Mouse (Mus musculus): ENCODE data around the gene Pitx3. TPM values are rescaled to one million over a fixed set of nuclear protein-coding genes. Genes with fewer than 3 reads are reported as not detected.

Gene Pitx3
- polyA plus RNA-seq, 1 experiment = 0.24 TPM

- no peak for DNase-seq
- Histone ChIP-seq H3K4me1 (replicated peaks; ENCODE audit: control insufficient read depth, insufficient read depth, low read length) (no peaks in the 10 kb centered on the region), H3K36me3 (ENCODE audit: control insufficient read depth, insufficient read depth, low read length) (no peaks in the 10 kb centered on the region), H3K27me3 (ENCODE audit: control insufficient read depth, insufficient read depth, low read length) (no peaks in the 10 kb centered on the region), H3K4me3 (ENCODE audit: control insufficient read depth, insufficient read depth, low read length) (no peak overlapping the region), H3K27ac (ENCODE audit: control insufficient read depth, insufficient read depth, low read length) (no peak overlapping the region)
- WGBS = 91% methylated on average over 2 of the region's 2 CpGs
- TF ChIP-seq POLR2A (IDR thresholded peaks at IDR 0.05; ENCODE audit: control insufficient read depth, extremely low read depth, insufficient read depth, low read length, poor library complexity) (no peak), CTCF (IDR thresholded peaks at IDR 0.05; ENCODE audit: borderline replicate concordance, control insufficient read depth, extremely low read depth, insufficient read depth, low read length, poor library complexity) (no peak)
Observed at GRCm38 (mm10) chr19:46104187-46104557, 44.0 kb downstream of the Pitx3 start.

GRCm38 (mm10) chr19:46103437-46104186 lies 44.5 kb downstream of the Pitx3 start:
- Histone ChIP-seq H3K36me3 (ENCODE audit: control insufficient read depth, insufficient read depth, low read length) (no peaks in the 10 kb centered on the region), H3K27me3 (ENCODE audit: control insufficient read depth, insufficient read depth, low read length) (no peaks in the 10 kb centered on the region), H3K4me3 (ENCODE audit: control insufficient read depth, insufficient read depth, low read length) (no peak overlapping the region), H3K27ac (ENCODE audit: control insufficient read depth, insufficient read depth, low read length) (no peak overlapping the region), H3K4me1 (replicated peaks; ENCODE audit: control insufficient read depth, insufficient read depth, low read length) (no peaks in the 10 kb centered on the region)
- no peak for DNase-seq
- TF ChIP-seq CTCF (IDR thresholded peaks at IDR 0.05; ENCODE audit: borderline replicate concordance, control insufficient read depth, extremely low read depth, insufficient read depth, low read length, poor library complexity) (no peak), POLR2A (IDR thresholded peaks at IDR 0.05; ENCODE audit: control insufficient read depth, extremely low read depth, insufficient read depth, low read length, poor library complexity) (no peak)
- WGBS = 88% methylated on average over 6 of the region's 6 CpGs

- Histone ChIP-seq H3K4me1 (replicated peaks; ENCODE audit: control insufficient read depth, insufficient read depth, low read length) (no peaks in the 10 kb centered on the region), H3K27me3 (ENCODE audit: control insufficient read depth, insufficient read depth, low read length) (no peaks in the 10 kb centered on the region), H3K27ac (ENCODE audit: control insufficient read depth, insufficient read depth, low read length) (no peak overlapping the region), H3K36me3 (ENCODE audit: control insufficient read depth, insufficient read depth, low read length) (no peaks in the 10 kb centered on the region), H3K4me3 (ENCODE audit: control insufficient read depth, insufficient read depth, low read length) (no peak overlapping the region)
- TF ChIP-seq POLR2A (IDR thresholded peaks at IDR 0.05; ENCODE audit: control insufficient read depth, extremely low read depth, insufficient read depth, low read length, poor library complexity) (no peak), CTCF (IDR thresholded peaks at IDR 0.05; ENCODE audit: borderline replicate concordance, control insufficient read depth, extremely low read depth, insufficient read depth, low read length, poor library complexity) (no peak)
- DNase-seq = no peak
- WGBS = 98% methylated on average over 3 of the region's 3 CpGs
Observed at GRCm38 (mm10) chr19:46099561-46099960, 48.6 kb downstream of the Pitx3 start.

- WGBS = 90% methylated on average over 5 of the region's 5 CpGs
- H3K27me3 ChIP-seq (ENCODE audit: control insufficient read depth, insufficient read depth, low read length) = no peaks in the 10 kb centered on the region
- no peak for DNase-seq
- no peak for TF ChIP-seq POLR2A (IDR thresholded peaks at IDR 0.05; ENCODE audit: control insufficient read depth, extremely low read depth, insufficient read depth, low read length, poor library complexity)
- no peaks in the 10 kb centered on the region for H3K36me3 ChIP-seq (ENCODE audit: control insufficient read depth, insufficient read depth, low read length)
- no peak overlapping the region for H3K4me3 ChIP-seq (ENCODE audit: control insufficient read depth, insufficient read depth, low read length)
- no peak overlapping the region for H3K27ac ChIP-seq (ENCODE audit: control insufficient read depth, insufficient read depth, low read length)
- H3K4me1 ChIP-seq (replicated peaks; ENCODE audit: control insufficient read depth, insufficient read depth, low read length) = no peaks in the 10 kb centered on the region
Observed at GRCm38 (mm10) chr19:46096396-46096795, 51.7 kb downstream of the Pitx3 start.

GRCm38 (mm10) chr19:46095291-46095690 lies 52.8 kb downstream of the Pitx3 start:
- 92% methylated on average over 4 of the region's 4 CpGs for WGBS
- Histone ChIP-seq H3K36me3 (ENCODE audit: control insufficient read depth, insufficient read depth, low read length) (no peaks in the 10 kb centered on the region), H3K4me3 (ENCODE audit: control insufficient read depth, insufficient read depth, low read length) (no peak overlapping the region), H3K27ac (ENCODE audit: control insufficient read depth, insufficient read depth, low read length) (no peak overlapping the region), H3K4me1 (replicated peaks; ENCODE audit: control insufficient read depth, insufficient read depth, low read length) (no peaks in the 10 kb centered on the region), H3K27me3 (ENCODE audit: control insufficient read depth, insufficient read depth, low read length) (no peaks in the 10 kb centered on the region)
- TF ChIP-seq POLR2A (IDR thresholded peaks at IDR 0.05; ENCODE audit: control insufficient read depth, extremely low read depth, insufficient read depth, low read length, poor library complexity) (no peak), CTCF (IDR thresholded peaks at IDR 0.05; ENCODE audit: borderline replicate concordance, control insufficient read depth, extremely low read depth, insufficient read depth, low read length, poor library complexity) (no peak)
- DNase-seq = no peak

GRCm38 (mm10) chr19:46094144-46094543 lies 54.0 kb downstream of the Pitx3 start:
- Histone ChIP-seq H3K36me3 (ENCODE audit: control insufficient read depth, insufficient read depth, low read length) (no peaks in the 10 kb centered on the region), H3K4me1 (replicated peaks; ENCODE audit: control insufficient read depth, insufficient read depth, low read length) (no peaks in the 10 kb centered on the region), H3K27ac (ENCODE audit: control insufficient read depth, insufficient read depth, low read length) (no peak overlapping the region), H3K27me3 (ENCODE audit: control insufficient read depth, insufficient read depth, low read length) (no peaks in the 10 kb centered on the region), H3K4me3 (ENCODE audit: control insufficient read depth, insufficient read depth, low read length) (no peak overlapping the region)
- TF ChIP-seq POLR2A (IDR thresholded peaks at IDR 0.05; ENCODE audit: control insufficient read depth, extremely low read depth, insufficient read depth, low read length, poor library complexity) = no peak
- TF ChIP-seq CTCF (IDR thresholded peaks at IDR 0.05; ENCODE audit: borderline replicate concordance, control insufficient read depth, extremely low read depth, insufficient read depth, low read length, poor library complexity) = no peak
- DNase-seq = no peak
- 95% methylated on average over 2 of the region's 2 CpGs for whole genome bisulfite sequencing

- 90% methylated on average over 4 of the region's 4 CpGs for WGBS
- H3K36me3 ChIP-seq (ENCODE audit: control insufficient read depth, insufficient read depth, low read length) = no peaks in the 10 kb centered on the region
- no peak for TF ChIP-seq POLR2A (IDR thresholded peaks at IDR 0.05; ENCODE audit: control insufficient read depth, extremely low read depth, insufficient read depth, low read length, poor library complexity)
- no peak for TF ChIP-seq CTCF (IDR thresholded peaks at IDR 0.05; ENCODE audit: borderline replicate concordance, control insufficient read depth, extremely low read depth, insufficient read depth, low read length, poor library complexity)
- no peaks in the 10 kb centered on the region for H3K4me1 ChIP-seq (replicated peaks; ENCODE audit: control insufficient read depth, insufficient read depth, low read length)
- DNase-seq = no peak
- no peaks in the 10 kb centered on the region for H3K27me3 ChIP-seq (ENCODE audit: control insufficient read depth, insufficient read depth, low read length)
- no peak overlapping the region for H3K4me3 ChIP-seq (ENCODE audit: control insufficient read depth, insufficient read depth, low read length)
- H3K27ac ChIP-seq (ENCODE audit: control insufficient read depth, insufficient read depth, low read length) = no peak overlapping the region
Observed at GRCm38 (mm10) chr19:46091641-46092040, 56.5 kb downstream of the Pitx3 start.
